Mouse (Mus musculus) kidney, adult 2 months (tissue): Measurements from ENCODE around the gene Sim2.

Experiments used
- CTCF ChIP-seq: fragments of 200-500 bp; conservative IDR thresholded peaks from 2 replicates; pipeline ENCODE4 v1.5.1; 2011; ENCODE audit warnings: low read depth, mild to moderate bottlenecking, control low read depth, low read length, moderate library complexity, mixed read lengths; ENCODE audit not compliant: insufficient read depth, insufficient read length
- POLR2A ChIP-seq: fragments of 200-500 bp; IDR thresholded peaks from one replicate; pipeline ENCODE4 v1.6.1; 2011; ENCODE audit warnings: low read depth, low read length, control low read depth

GRCm38 (mm10) chr16:94085603-94086285, 1.0 kb downstream of the Sim2 start:
- no peak for TF ChIP-seq CTCF
- TF ChIP-seq POLR2A: no peak
